Mouse (Mus musculus) lung, postnatal 10 days (tissue): ENCODE data around the gene Podxl.
A peak's percentile ranks its signal among the peaks of the same experiment; 100 is the strongest.
"Not testable (repeated sequence)": the region's sequence is repeated elsewhere in the genome, so short reads cannot be mapped to it uniquely, and the experiment has no call there.

ENCODE experiments used
- DNase-seq: peaks from one replicate; pipeline ENCODE4 v3.0.0; 2021

Podxl gene

GRCm38 (mm10) chr6:31564901-31565391, 1.2 kb upstream of the Podxl start:
- DNase-seq: peak; percentile 41

- DNase-seq: no peak
Observed at GRCm38 (mm10) chr6:31564182-31564531, 376 bp upstream of the Podxl start.

- peak; percentile 37 for DNase-seq
Observed at GRCm38 (mm10) chr6:31562371-31563080, 1.3 kb downstream of the Podxl start.

GRCm38 (mm10) chr6:31561948-31562347, 1.8 kb downstream of the Podxl start:
- not testable (repeated sequence) for DNase-seq

- no peak for DNase-seq
Observed at GRCm38 (mm10) chr6:31560138-31560959, 3.4 kb downstream of the Podxl start.

GRCm38 (mm10) chr6:31556460-31557100, 7.2 kb downstream of the Podxl start:
- no peak for DNase-seq

GRCm38 (mm10) chr6:31550876-31551532, 12.8 kb downstream of the Podxl start:
- DNase-seq: peak; percentile 49

- DNase-seq: peak; percentile 75
Observed at GRCm38 (mm10) chr6:31549361-31550051, 14.3 kb downstream of the Podxl start.

GRCm38 (mm10) chr6:31544318-31544717, 19.5 kb downstream of the Podxl start:
- DNase-seq: peak; percentile 67

GRCm38 (mm10) chr6:31540018-31540417, 23.8 kb downstream of the Podxl start:
- no peak for DNase-seq

GRCm38 (mm10) chr6:31538112-31538511, 25.7 kb downstream of the Podxl start:
- DNase-seq: no peak

- peak; percentile 47 for DNase-seq
Observed at GRCm38 (mm10) chr6:31537193-31537592, 26.6 kb downstream of the Podxl start.

- DNase-seq: no peak
Observed at GRCm38 (mm10) chr6:31534705-31535104, 29.1 kb downstream of the Podxl start.

- DNase-seq: no peak
Observed at GRCm38 (mm10) chr6:31531880-31532279, 31.9 kb downstream of the Podxl start.

- DNase-seq: no peak
Observed at GRCm38 (mm10) chr6:31528339-31528738, 35.4 kb downstream of the Podxl start.

- peak; percentile 75 for DNase-seq
Observed at GRCm38 (mm10) chr6:31527897-31528296, 35.9 kb downstream of the Podxl start.

GRCm38 (mm10) chr6:31526929-31527328, 36.9 kb downstream of the Podxl start:
- DNase-seq: no peak

- peak; percentile 67 for DNase-seq
Observed at GRCm38 (mm10) chr6:31525231-31525900, 38.4 kb downstream of the Podxl start.

GRCm38 (mm10) chr6:31524647-31525046, 39.1 kb downstream of the Podxl start:
- no peak for DNase-seq

GRCm38 (mm10) chr6:31524121-31524520, 39.7 kb downstream of the Podxl start:
- no peak for DNase-seq

- DNase-seq: no peak
Observed at GRCm38 (mm10) chr6:31523657-31524056, 40.1 kb downstream of the Podxl start.

- DNase-seq: no peak
Observed at GRCm38 (mm10) chr6:31523039-31523438, 40.7 kb downstream of the Podxl start.
